Mouse (Mus musculus) testis, adult 2 months (tissue): ENCODE results near the gene Hrh2.

ENCODE experiments used
- CTCF ChIP-seq: fragments of 200-500 bp; IDR thresholded peaks from 2 replicates; pipeline ENCODE4 v1.5.1; 2012; ENCODE audit warnings: low read depth, mild to moderate bottlenecking, inconsistent platforms, low read length, moderate library complexity; ENCODE audit not compliant: control insufficient read depth, insufficient read depth, insufficient replicate concordance
- POLR2A ChIP-seq: fragments of 200-500 bp; IDR thresholded peaks from 2 replicates; pipeline ENCODE4 v1.6.1; 2012; ENCODE audit warnings: low read depth, mild to moderate bottlenecking, inconsistent platforms, low read length, moderate library complexity; ENCODE audit not compliant: control insufficient read depth

DNA sequence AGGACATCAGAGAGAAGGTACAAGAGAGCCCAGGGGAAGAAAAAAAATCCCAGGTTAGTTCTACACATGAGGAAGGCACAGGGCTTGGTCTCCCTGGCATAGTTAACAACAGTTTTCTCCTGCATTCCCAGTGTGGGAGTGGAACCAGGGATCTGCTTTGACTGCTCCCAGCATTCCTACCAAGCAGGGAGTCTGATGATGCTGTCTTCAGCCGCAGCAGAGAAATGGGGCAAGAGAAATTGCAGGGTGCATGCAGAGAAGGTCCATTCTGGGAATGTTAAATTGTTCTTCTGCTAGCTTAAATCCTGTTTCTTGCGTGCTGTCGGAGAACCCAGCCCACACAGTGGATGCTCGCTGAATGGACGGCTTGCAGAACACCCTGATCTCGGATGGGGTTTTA lies 26.2 kb upstream of the Hrh2 start:
- no peak for TF ChIP-seq CTCF
- no peak for TF ChIP-seq POLR2A
